Mouse (Mus musculus): ENCODE data around the gene Prps1l1.

Gene Prps1l1

DNA sequence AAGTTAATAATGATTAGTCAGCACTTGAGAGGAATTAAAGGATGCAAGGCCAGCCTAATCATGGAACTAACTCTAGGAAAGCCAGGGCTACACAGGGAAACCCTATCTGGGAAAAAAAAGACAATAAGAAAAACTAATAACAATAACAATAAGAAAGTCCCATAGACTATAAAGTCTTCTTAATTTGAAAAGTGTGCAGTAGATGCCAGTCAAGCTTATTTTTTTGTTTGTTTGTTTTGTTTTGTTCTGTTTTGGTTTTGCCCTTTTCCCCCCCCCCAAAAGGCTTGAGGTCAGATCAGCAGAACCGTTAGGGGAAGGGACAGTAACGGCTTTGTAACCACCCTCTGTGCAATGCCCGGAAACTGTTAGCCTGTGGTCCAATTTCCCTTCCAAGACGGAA is at the start of gene Prps1l1:
Gene Prps1l1, plus strand, starts transcription at position 301 of the 400 bp plus-strand sequence.
- no peak for DNase-seq (ENCODE audit: low spot score)

DNA sequence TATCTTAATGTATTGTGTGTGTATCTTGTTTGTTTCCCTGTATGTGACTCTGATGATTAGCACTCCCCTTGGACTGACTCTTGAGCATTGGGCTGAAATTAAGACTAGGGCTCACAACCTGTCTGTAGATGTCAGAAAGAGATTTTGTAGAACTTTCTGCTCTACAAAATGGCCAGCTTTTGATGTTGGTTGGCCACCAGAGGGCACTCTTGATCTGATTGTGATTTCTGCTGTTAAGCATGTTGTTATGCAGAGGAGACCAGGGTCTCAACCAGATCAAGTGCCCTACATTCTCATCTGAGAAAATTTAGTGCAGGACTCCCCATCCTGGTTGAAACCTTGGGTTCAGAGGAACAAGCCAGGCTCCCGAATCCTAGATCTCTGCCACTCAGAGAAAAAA is 46.6 kb upstream of the Prps1l1 start:
- DNase-seq (ENCODE audit: low spot score), result no peak

DNA sequence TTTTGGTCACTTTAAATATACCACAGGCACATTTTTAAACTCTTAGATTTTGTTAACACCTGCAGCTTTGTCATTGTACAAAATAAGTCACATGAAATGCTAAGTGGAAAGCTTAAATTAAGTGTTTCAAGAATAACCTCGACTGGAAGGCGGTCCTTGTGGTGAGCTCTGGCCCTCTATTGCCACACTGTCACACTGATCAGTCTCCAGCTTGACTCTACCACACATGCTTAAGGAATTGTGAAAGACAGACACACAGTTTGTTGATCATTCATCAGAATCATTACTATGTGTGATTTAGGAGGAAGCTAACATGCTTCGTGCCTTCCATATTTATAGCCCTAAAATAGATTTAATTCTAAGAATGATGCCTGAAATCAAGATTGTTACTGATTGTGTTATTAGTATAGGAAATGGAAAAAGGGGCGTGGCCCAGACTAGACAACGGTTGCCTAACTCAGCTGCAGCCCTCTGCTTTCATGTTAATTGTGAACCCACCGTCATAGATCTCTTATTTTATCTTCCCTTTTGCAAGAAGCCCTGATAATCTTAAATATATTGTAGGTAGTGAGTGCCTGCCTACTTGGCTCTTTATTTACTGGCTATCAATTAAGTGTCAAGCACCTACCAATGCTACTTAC is 35.4 kb upstream of the Prps1l1 start:
- DNase-seq (ENCODE audit: low spot score), result no peak

DNA sequence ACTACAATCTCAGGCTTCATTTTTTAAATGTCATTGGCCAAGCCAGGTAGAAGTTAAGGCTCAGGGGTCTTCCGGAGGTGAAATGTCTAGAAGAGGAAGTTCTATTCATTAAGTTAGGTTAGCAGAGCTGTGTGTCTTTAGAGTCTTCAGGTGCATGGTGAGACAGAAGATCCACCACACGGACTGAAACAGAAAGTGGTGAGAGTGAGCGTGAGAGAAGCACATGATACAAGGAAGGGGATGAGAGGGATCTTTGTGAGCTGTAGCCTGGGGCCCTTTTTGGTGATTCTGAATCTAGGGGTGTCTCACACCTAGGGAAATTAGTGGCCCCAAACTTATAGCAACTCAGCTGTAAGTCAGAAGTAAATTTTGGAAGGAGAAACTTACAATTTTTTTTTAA is 8.6 kb upstream of the Prps1l1 start:
- DNase-seq (ENCODE audit: low spot score), result no peak

DNA sequence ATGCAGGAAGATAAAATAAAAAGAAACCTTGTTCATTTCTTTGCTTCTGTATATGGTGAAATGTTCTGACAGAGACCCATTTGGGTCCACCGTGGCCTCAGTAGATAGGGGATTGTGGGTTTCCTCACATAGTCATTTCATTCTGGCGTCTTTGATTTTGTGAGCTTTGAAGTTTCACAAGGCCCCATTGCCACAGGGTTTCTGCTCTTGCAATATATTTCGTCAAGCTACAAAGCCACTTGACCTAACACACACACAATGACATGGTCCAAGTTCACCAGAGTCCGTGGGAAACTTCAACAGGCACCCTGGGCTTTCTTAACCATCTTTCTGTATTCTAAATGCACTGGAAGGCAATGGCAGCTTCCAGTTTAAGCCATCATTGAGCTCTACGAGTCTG is 1.3 kb downstream of the Prps1l1 start:
- DNase-seq (ENCODE audit: low spot score), result no peak

DNA sequence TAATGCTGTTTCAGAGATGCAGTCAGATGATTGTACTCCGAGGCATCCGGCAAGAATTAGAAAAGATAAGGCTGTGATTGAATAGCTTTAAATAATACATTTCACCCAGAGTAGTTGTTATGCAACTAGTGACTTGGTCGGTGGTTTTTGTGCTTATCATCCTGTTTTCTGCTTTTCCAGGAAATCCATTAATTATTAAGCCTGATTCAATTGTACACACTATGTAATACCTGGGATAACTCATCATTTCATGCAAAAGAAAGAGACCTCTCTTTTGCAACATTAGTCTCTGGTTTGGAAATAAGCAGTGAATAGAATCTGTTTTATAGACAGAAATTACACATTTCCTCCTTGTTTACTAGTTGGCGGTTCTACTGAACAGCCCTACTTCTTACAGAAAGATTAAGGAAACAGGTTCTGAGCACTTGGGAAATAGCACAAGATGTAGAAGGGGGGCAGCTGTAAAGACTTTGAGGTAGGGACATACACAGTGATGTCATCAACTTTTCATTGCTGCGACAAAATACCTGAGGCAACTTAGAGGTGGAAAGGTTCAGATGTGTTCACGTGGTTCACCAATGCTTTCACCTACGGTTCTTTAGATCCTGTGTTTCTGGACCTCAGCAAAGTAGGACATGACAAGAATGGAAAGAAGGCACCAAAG is 5.1 kb downstream of the Prps1l1 start:
- DNase-seq (ENCODE audit: low spot score), result no peak

DNA sequence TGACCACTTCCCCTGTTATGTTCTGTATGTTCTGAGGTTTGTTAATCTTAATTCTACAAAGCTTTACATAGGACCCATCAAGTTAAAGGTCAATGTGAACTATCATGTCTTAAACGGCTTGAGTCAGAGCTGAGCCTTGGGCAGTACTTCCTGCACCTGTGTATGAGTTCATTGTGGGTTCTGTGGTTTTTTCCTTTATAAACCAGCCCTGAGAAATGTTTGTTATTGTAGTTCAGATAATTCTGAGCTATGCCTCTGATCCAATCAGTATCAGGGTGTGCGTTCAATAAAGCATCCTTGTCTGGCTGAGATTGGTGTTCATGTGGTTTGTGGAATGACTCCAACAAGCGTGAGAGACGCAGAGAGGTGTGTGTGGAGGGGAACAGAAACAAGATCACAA is 5.8 kb downstream of the Prps1l1 start:
- DNase-seq (ENCODE audit: low spot score), result no peak

DNA sequence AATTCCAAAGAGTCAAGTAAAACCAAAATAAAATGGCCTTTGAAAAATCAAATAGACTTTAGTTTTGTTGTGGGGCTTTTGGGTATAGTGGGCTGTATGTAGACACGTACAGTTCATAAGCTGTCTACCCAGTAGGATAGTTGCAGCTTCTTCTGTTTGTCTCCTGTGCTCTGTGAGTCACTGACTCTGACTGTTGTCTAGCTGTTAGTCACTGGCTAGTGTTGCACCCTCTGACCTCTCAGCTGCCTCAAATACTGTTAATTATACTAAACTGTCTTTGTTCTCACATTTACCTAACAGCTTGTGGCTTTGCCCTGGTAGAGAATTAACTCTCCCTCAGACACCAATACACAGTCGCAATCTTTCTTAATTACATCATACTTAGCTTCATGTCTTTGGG is 7.3 kb downstream of the Prps1l1 start:
- DNase-seq (ENCODE audit: low spot score), result no peak

DNA sequence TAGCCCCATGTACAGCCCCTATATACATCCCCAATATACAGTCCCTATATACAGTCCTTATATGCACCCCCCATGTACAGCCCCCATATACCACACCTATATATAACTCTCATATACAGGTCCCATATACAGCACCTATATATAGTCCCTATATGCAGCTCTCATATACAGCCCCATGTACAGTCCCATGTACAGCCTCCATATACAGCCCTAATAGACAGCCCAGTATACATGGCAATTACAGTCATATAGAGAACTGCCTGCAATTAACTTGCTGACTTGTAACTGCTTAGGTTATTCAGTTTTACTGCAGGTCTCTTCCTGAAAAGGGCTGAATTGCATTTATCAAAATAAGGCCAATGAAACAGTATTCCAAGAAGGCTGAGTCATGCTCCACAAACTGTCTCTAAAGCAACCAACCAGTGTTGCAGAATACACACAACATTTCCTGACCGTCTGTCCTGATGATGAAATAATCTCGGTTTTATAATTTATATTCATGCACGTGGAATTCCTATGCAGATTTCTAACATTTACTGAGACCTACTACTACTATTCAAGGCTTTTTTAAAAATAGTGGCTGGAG is 13.1 kb downstream of the Prps1l1 start:
- peak; percentile 9 for DNase-seq (ENCODE audit: low spot score)

DNA sequence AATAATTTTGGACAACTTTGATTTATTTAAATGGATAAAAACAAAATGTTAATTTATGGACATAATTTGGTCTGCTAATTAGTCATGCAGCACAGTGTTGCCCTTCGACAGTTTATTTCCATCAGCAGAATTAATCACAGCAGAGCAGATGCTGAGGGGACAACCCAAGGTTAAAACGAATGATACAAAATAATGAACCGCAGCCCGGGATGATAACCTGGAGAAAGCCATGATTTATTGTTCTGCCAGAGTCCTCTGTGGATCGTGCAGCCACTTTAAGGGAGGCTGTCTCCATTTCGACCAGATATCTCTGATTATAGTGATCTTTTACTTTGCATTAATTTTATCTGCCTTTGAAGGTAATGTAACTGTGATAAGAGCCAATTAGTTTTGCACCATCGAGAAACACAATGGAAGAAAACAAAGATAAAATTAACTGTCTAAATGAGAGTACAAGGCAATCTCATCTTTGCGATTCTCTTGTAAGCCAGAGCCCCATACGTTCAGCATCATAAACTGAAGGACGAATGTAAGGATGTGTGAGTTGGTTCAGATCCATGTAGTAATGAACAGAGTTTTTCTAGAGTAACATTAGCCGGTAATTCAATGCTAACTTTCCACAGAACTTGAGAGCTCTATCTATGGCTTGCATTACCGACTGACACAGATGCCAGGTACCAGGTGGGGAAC is 14.4 kb downstream of the Prps1l1 start:
- no peak for DNase-seq (ENCODE audit: low spot score)

DNA sequence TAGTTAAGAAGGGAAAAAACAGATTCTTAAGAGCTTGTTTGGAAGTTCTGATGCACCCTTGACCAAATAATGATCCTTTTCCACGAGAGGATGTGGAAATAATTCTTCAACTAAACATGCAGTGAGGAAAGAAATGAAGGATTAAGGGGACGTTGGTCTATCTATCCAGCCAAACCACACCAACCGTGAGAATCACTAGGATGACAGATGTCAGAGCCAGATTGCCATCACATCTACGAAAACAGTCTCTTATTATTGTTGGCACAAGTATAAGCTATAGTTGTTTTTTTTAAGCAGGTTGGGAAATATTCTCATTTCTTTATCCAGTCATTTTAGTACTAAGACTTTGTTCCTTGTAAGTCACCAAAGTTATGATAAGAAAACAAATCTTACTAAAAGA is 15.8 kb downstream of the Prps1l1 start:
- no peak for DNase-seq (ENCODE audit: low spot score)

DNA sequence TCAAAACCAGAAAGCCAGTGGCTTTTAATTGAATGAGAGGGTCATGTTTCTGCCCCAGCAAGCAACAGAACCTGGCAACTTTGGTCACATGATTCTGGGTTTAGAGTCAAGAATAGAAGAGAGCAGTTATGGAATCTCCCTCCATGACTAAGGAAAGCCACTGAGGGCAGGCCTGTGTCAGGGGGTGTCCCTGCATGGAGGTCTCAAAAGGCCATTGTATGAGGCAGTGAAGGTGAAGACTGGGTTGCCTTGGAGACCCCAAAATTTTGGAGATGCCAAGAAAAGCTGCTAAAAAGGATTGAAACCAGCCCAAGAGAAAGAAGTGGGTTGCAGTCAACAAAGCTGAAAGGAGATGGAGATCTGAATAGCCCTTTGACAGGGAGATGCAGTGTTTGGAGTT is 21.2 kb downstream of the Prps1l1 start:
- DNase-seq (ENCODE audit: low spot score), result no peak

DNA sequence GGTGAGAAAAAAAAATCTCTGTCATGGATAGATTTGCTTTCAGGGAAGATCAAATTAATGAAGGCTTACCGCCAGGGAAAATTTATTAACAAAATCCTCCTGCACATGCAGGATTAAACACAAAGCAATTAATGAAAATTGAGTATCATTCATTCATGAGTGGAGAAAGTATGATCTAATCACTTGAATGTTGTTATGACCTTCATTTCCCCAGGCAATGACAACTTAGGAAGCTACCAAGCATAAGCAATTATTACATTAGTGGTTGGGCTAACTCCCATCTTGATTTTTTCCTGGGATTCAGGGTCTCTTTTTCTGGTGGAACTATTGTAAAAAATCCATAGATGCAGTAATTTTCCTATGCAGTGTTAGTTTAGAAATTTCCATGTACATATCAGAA is 23.3 kb downstream of the Prps1l1 start:
- DNase-seq (ENCODE audit: low spot score), result no peak

DNA sequence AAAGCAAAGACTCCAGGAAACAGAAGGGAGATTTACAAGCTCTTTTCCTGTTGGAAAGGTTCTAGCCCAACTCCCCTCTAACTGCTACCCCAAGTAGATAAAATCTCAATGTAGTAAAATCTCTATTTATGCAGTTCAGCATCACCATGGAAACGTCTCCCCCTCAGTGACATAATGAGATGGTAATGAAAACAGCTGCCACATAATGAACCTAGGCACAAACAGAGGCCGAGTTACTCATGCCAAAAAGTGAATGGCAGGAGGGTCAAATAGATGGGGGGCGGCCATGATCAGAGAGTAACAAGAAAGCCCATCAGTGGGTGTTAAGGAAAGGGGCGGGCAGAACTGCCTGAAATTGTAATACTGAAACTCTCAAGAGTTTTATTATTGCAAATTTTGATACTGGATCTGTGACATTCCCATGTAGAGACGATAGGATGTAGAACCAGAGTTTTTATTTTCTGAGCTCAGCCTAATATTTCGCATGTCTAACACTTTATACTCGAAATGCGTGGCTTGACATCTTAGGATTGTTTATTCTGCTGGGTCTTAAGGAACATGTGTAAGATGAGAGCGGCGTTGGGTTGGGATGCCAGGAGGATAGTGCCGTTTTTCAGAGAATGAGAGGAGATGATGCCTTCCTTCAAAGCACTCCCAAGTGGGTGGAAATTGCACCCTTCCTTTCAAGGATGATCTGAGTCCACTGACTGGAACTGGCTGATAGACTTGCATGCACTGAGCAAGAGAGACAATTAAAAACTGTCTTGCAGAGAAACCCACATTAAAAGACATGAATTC is 24.0 kb downstream of the Prps1l1 start:
- DNase-seq (ENCODE audit: low spot score), result peak; percentile 49

DNA sequence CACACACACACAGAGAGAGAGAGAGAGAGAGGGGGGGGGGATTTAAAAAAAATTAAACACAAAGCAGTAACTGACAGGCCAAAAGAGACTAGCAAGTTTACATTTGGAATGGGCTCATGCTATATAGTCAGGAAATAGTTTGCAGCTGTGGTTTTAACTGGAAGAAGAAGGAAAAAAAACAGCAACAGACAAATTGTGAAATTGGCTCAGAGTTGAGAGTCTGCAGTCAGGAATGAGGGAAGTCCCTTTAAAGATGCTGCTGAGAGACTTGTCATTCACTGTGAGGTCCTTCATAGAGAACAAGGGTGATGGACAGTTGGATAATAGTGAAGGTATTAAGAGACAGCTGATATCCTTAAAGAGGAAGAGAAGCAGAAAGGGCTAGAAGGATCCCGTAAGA is 26.9 kb downstream of the Prps1l1 start:
- no peak for DNase-seq (ENCODE audit: low spot score)

DNA sequence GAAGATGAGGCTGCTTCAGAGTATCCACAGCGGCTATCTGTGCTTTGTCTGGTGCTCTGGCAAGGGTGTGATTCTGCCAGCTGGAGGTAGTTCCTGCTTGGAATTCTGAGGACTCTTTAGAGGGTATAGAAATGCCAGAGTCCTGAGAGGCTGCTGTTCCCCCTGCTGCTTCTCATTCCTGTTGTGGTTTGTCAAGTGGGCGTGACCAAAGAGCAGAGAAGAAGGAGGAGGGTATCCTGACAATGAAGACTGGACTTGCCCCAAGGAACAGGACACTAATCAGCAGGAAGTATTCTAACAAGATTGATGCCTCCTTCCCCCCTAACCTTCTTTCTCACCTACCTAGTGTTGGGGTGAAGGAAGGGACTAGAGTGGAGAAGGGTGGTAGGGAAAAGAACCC is 29.4 kb downstream of the Prps1l1 start:
- no peak for DNase-seq (ENCODE audit: low spot score)

DNA sequence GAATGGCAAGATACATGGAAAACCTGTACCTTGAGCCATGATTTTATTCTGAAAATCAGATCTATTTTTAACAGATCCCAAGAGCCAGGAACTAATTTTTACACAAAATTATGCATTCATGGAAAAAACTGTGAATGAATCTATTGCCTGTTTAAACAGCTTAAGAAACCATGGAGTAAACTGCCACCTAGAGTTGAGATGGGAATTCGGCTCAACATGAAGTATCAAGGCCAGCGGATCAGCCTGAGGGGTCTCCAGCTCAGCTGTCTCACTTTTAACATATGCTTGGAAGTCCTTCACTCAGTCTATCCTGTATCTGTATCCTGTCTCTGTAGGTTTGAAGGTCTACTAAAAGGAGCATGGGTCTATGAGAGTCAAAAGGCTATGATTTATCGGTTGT is 31.5 kb downstream of the Prps1l1 start:
- peak; percentile 27 for DNase-seq (ENCODE audit: low spot score)

DNA sequence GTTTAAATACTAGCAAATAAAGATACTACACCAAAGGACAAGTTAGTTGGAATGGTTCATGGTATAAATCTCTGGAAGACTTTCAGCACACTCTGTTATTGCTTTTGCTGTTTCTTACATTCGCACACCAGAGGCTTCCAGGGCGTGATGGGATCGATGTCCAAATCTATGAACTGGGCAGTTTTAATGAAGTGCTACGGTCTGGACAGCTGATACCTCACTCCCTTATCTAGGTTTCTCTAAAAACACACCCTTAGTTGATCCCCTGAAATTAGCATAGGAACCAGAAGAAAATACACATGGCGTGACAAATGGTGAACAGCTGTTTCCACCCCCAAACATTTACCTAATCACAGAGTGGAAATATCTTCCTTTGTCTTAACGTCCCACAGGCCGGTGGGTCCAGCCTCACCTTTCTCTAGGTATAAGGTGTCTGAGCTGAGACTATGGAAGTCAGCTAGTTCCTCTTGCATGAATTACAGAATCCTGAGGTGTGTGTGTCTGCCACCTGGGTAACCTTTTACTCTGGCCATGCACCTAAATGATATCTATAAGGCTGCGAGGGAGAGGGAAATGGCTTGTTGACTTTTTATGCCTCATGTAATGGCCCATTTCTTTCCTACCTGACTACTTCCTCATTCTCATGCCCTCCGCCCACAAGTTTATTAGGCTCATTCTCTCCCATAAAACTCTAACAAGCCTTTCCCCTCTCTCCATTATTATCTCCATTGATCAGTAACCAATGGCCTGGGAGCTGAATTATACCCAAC is 32.1 kb downstream of the Prps1l1 start:
- no peak for DNase-seq (ENCODE audit: low spot score)

DNA sequence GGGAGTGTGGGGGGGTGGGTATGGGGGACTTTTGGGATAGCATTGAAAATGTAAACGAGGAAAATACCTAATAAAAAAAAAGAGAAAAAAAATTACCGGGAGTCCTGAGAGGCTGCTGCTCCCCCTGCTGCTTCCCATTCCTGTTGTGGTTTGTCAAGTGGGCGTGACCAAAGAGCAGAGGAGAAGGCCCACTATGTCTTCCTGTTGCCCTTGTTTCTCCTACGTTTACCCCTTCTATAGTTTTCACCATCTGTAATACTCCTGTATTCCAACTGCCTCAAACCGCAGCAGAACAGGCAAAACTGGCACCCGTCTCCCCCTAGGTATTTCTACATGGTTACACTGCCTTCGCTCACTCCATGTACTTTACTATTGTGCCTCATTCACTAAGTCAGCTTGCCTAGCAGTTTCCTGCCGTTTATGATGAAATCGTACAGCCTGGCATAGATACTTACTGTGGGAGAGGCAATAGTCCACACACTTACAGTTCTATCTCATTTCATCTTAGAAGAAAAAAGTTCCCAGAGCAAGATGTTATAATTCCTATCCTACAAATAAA is 34.2 kb downstream of the Prps1l1 start:
- DNase-seq (ENCODE audit: low spot score), result no peak

DNA sequence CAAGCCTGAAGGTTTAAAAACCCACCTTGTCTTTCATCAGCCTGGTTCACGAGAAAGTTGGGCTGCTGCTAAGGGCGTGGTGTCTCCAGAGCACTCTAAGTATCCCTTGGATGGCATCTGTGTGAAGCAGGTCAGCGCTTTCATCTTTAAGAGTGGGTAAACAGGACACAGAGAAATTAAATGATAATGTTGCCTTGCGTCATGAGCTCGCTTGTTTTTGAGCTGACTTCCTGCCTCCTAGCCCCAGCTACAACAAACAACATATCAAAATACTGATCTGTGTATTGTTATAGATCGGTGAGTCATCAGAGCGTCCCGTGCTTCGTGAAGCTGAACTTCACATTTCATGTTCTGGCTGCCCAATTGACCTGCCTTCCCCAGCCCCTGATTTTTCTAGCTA is 36.7 kb downstream of the Prps1l1 start:
- DNase-seq (ENCODE audit: low spot score), result no peak

DNA sequence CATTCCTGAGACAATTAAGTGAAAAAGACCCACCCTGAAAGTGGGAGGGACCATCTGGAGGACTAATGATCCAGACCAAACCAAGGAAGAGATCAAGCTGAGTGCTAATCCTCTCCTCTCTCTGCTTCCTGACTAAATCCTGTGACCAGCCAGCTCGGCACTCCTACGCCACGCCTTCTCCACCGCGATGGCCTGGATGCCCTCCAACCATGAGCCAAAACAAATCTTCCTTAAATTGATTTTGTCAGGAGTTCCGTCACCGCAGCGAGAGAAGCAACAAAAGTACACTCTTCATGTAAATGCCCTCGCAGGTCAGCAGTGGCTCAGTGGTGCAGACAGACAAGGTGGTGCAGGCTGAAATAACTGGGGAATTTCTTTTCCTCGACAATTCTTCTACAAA is 37.5 kb downstream of the Prps1l1 start:
- DNase-seq (ENCODE audit: low spot score), result no peak

All from layer of hippocampus, adult 11-12 months (tissue).